Mouse (Mus musculus): ENCODE data around the gene Ccdc97.

DNA sequence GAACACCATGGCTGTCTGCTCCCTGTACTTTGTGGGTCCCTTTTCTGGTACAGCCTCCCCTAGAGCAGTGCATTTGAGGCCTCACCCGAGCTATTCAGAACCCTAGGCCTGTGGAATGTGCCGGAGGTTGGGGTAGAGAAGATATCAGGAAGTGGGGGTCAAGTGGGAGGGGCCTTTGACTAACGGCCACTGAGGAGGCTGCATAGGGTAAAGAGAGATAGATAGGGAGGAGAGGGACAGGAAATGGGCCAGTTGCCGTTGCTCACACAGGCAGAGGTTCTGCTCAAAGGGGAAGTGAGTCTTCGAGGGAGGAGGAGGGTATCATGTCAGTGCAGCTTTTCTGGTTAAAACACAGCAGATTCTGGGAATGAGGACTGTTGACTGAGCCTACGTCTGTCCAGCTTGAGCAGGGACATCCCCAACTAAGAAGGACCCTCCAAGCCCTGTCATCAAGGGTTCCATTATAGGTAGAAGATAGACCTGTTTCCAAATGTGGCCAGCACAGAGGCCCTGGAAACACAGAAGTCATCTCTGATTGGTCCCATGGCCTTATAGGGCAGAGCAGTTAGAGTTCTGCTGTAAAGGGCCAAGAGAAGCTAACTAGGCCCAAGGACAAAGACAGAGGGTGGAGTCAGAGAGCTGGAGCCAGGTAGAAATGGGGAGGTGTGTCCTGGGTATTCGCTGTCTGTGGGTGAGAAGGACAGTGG, 35.3 kb downstream of the Ccdc97 start:
- no peak for TF ChIP-seq CTCF (IDR thresholded peaks at IDR 0.05; ENCODE audit: low read depth, low read length)
- no peak for TF ChIP-seq POLR2A (IDR thresholded peaks at IDR 0.05; ENCODE audit: extremely low read depth, insufficient read depth, low read length)

Measured in liver, adult 2 months (tissue).